13 mouse cellular contexts compared by ENCODE assay signal in genomic region chr9:101717911-101718310, GRCm38 (mm10).
DNase-seq lines count a peak whose midpoint lies in the region; ATAC-seq and TF ChIP-seq lines count a peak whose summit lies in the region.
"Had no signal": no experiment of that assay in that cellular context is flagged by ENCODE, and none has a peak within 500 bp of the region (broad histone marks: within the 10 kb centered on the region; RNA-seq: fewer than 3 reads in every experiment).

No protein-coding gene starts in this region.

- peak; percentile 27 for DNase-seq in forebrain, postnatal 0 days
- peak; percentile 35 for DNase-seq in hindbrain, embryonic 11.5 days (ENCODE audit: low spot score)
- peak; percentile 70 for DNase-seq in midbrain, embryonic 14.5 days
- DNase-seq in retina, embryonic 14.5 days (ENCODE audit: low spot score), result peak; percentile 44
- no peak for DNase-seq in gastrocnemius, adult 8-10 months (ENCODE audit: low spot score in 2 of 2)
- DNase-seq in spleen, postnatal 4 days (ENCODE audit: low spot score in 2 of 2), result no peak
- no peak for DNase-seq in Muller cell, postnatal 12 days (ENCODE audit: inconsistent ontology term)
- DNase-seq: adrenal gland, postnatal 14 days had no signal

- 36% methylated on average over 2 of the region's 2 CpGs for WGBS in forebrain, postnatal 0 days
- WGBS in forebrain, embryonic 15.5 days, result 40% methylated on average over 2 of the region's 2 CpGs
- 34% methylated on average over 2 of the region's 2 CpGs for WGBS in hindbrain, embryonic 11.5 days
- WGBS in midbrain, embryonic 14.5 days, result 29% methylated on average over 2 of the region's 2 CpGs

- no peak overlapping the region for H3K4me2 ChIP-seq in forebrain, postnatal 0 days (ENCODE audit: low read depth)
- no peak overlapping the region for H3K4me2 ChIP-seq in forebrain, embryonic 15.5 days (replicated peaks)
- no peak overlapping the region for H3K4me2 ChIP-seq in hindbrain, embryonic 11.5 days (replicated peaks; ENCODE audit: low read depth, low read length)
- H3K4me2 ChIP-seq in midbrain, embryonic 14.5 days (ENCODE audit: low read length), result no peak overlapping the region
- H3K4me2 ChIP-seq: heart, embryonic 13.5 days; lung, embryonic 15.5 days; stomach, embryonic 15.5 days had no signal

- H3K9ac ChIP-seq in forebrain, postnatal 0 days, result no peak overlapping the region
- no peak overlapping the region for H3K9ac ChIP-seq in forebrain, embryonic 15.5 days (replicated peaks)
- no peak overlapping the region for H3K9ac ChIP-seq in hindbrain, embryonic 11.5 days (ENCODE audit: low read depth, low read length)
- no peak overlapping the region for H3K9ac ChIP-seq in midbrain, embryonic 14.5 days (replicated peaks; ENCODE audit: low read length)
- H3K9ac ChIP-seq: heart, embryonic 13.5 days; lung, embryonic 15.5 days; stomach, embryonic 15.5 days had no signal

- no peaks in the 10 kb centered on the region for H3K9me3 ChIP-seq in forebrain, postnatal 0 days (ENCODE audit: low read length)
- no peaks in the 10 kb centered on the region for H3K9me3 ChIP-seq in forebrain, embryonic 15.5 days
- H3K9me3 ChIP-seq in hindbrain, embryonic 11.5 days (ENCODE audit: control insufficient read depth, low read length), result no peaks in the 10 kb centered on the region
- H3K9me3 ChIP-seq in midbrain, embryonic 14.5 days (ENCODE audit: control insufficient read depth, low read length), result no peaks in the 10 kb centered on the region
- H3K9me3 ChIP-seq: lung, embryonic 15.5 days; stomach, embryonic 15.5 days had no signal

- no peak overlapping the region for H3K4me3 ChIP-seq in forebrain, postnatal 0 days (ENCODE audit: low read depth, low read length)
- no peak overlapping the region for H3K4me3 ChIP-seq in forebrain, embryonic 15.5 days
- H3K4me3 ChIP-seq in hindbrain, embryonic 11.5 days (ENCODE audit: low read depth, low read length), result no peak overlapping the region
- no peak overlapping the region for H3K4me3 ChIP-seq in midbrain, embryonic 14.5 days (replicated peaks; ENCODE audit: low read depth, low read length)
- H3K4me3 ChIP-seq: heart, embryonic 13.5 days; layer of hippocampus, adult 2 months; lung, embryonic 15.5 days; stomach, embryonic 15.5 days had no signal

- no peak overlapping the region for H3K27ac ChIP-seq in forebrain, postnatal 0 days (ENCODE audit: low read depth, low read length)
- no peak overlapping the region for H3K27ac ChIP-seq in forebrain, embryonic 15.5 days (replicated peaks)
- no peak overlapping the region for H3K27ac ChIP-seq in hindbrain, embryonic 11.5 days (ENCODE audit: low read depth, low read length)
- H3K27ac ChIP-seq in midbrain, embryonic 14.5 days (replicated peaks; ENCODE audit: low read depth, low read length), result peak overlapping the region; percentile 50; the same call in 1 of the 2 replicates
- H3K27ac ChIP-seq: heart, embryonic 13.5 days; layer of hippocampus, adult 2 months; lung, embryonic 15.5 days; stomach, embryonic 15.5 days had no signal

- TF ChIP-seq CTCF in forebrain, postnatal 0 days (IDR thresholded peaks at IDR 0.05; ENCODE audit: low read depth), result no peak

- no peaks in the 10 kb centered on the region for H3K4me1 ChIP-seq in forebrain, postnatal 0 days (ENCODE audit: insufficient read depth)
- H3K4me1 ChIP-seq in forebrain, embryonic 15.5 days, result no peaks in the 10 kb centered on the region
- no peaks in the 10 kb centered on the region for H3K4me1 ChIP-seq in hindbrain, embryonic 11.5 days (replicated peaks; ENCODE audit: control insufficient read depth, insufficient read depth, low read length)
- H3K4me1 ChIP-seq in midbrain, embryonic 14.5 days (ENCODE audit: control insufficient read depth, insufficient read depth, low read length), result peaks cover 6% of the 10 kb centered on the region
- H3K4me1 ChIP-seq: heart, embryonic 13.5 days; lung, embryonic 15.5 days; stomach, embryonic 15.5 days had no signal

- no peaks in the 10 kb centered on the region for H3K27me3 ChIP-seq in forebrain, postnatal 0 days (ENCODE audit: insufficient read depth, low read length)
- H3K27me3 ChIP-seq in forebrain, embryonic 15.5 days, result no peaks in the 10 kb centered on the region
- H3K27me3 ChIP-seq in hindbrain, embryonic 11.5 days (ENCODE audit: control insufficient read depth, insufficient read depth, low read length), result no peaks in the 10 kb centered on the region
- H3K27me3 ChIP-seq in midbrain, embryonic 14.5 days (ENCODE audit: control insufficient read depth, insufficient read depth, low read length), result no peaks in the 10 kb centered on the region
- H3K27me3 ChIP-seq: heart, embryonic 13.5 days; lung, embryonic 15.5 days; stomach, embryonic 15.5 days had no signal

- ATAC-seq in forebrain, postnatal 0 days, result peak; percentile 50
- no peak for ATAC-seq in forebrain, embryonic 15.5 days (replicated peaks)
- ATAC-seq in hindbrain, embryonic 11.5 days (ENCODE audit: low FRiP score), result peak; percentile 78
- ATAC-seq in midbrain, embryonic 14.5 days (ENCODE audit: low FRiP score, low TSS enrichment), result no peak

- H3K36me3 ChIP-seq in forebrain, postnatal 0 days (ENCODE audit: insufficient read depth), result no peaks in the 10 kb centered on the region
- H3K36me3 ChIP-seq in forebrain, embryonic 15.5 days, result no peaks in the 10 kb centered on the region
- no peaks in the 10 kb centered on the region for H3K36me3 ChIP-seq in hindbrain, embryonic 11.5 days (ENCODE audit: control insufficient read depth, insufficient read depth, low read length)
- no peaks in the 10 kb centered on the region for H3K36me3 ChIP-seq in midbrain, embryonic 14.5 days (ENCODE audit: control insufficient read depth, insufficient read depth, low read length)
- H3K36me3 ChIP-seq: heart, embryonic 13.5 days; lung, embryonic 15.5 days; stomach, embryonic 15.5 days had no signal

Comparison
In these comparisons a context has a peak if more than half of its experiments do, and no peak if none do; other contexts are left out.
1. ATAC-seq: peak in forebrain, postnatal 0 days (single experiment) and hindbrain, embryonic 11.5 days (single experiment); none in forebrain, embryonic 15.5 days (single experiment) and midbrain, embryonic 14.5 days (single experiment).
2. DNase-seq: peak in forebrain, postnatal 0 days (single experiment), hindbrain, embryonic 11.5 days (single experiment), midbrain, embryonic 14.5 days (single experiment) and retina, embryonic 14.5 days (single experiment); none in gastrocnemius, adult 8-10 months (0 of 2), spleen, postnatal 4 days (0 of 2) and Muller cell, postnatal 12 days (single experiment).